Mouse (Mus musculus) heart, embryonic 11.5 days (tissue): ENCODE measurements at regions not wholly inside any gene's neighbourhood (a gene's known extent, or its start where the extent isn't known, plus 50 kb on each side); places are given as distances from the start of the nearest gene placed in this dataset.

Experiments used
- ATAC-seq: fragments of 200-750 bp; cut with Nextera tagmentation; replicated peaks from 2 replicates; pipeline ENCODE4 v1.8.0; 2017; ENCODE audit warnings: moderate library complexity; ENCODE audit not compliant: insufficient number of reproducible peaks, low FRiP score, low TSS enrichment
- H3K27ac ChIP-seq: fragments of 300-500 bp; sonication (generic); 2 replicates; pipeline ENCODE4 v1.5.1; 2014; ENCODE audit warnings: mild to moderate bottlenecking, low read depth, low read length
- H3K27me3 ChIP-seq: fragments of 300-500 bp; sonication (generic); 2 replicates; pipeline ENCODE4 v1.6.1; 2014; ENCODE audit warnings: mild to moderate bottlenecking, low read length, mixed read lengths; ENCODE audit not compliant: control insufficient read depth, insufficient read depth
- H3K36me3 ChIP-seq: fragments of 300-500 bp; sonication (generic); 2 replicates; pipeline ENCODE4 v1.6.1; 2014; ENCODE audit warnings: mild to moderate bottlenecking, low read length, moderate library complexity, mixed read lengths; ENCODE audit not compliant: control insufficient read depth, insufficient read depth
- H3K4me1 ChIP-seq: fragments of 300-500 bp; sonication (generic); 2 replicates; pipeline ENCODE4 v1.6.1; 2014; ENCODE audit warnings: low read length; ENCODE audit not compliant: control insufficient read depth, insufficient read depth
- H3K4me2 ChIP-seq: fragments of 300-500 bp; sonication (generic); 2 replicates; pipeline ENCODE4 v1.6.1; 2014; ENCODE audit warnings: mild to moderate bottlenecking, moderate library complexity
- H3K4me3 ChIP-seq: fragments of 300-500 bp; sonication (generic); 2 replicates; pipeline ENCODE4 v1.5.1; 2014; ENCODE audit warnings: low read depth, low read length
- H3K9ac ChIP-seq: fragments of 300-500 bp; sonication (generic); 2 replicates; pipeline ENCODE4 v1.6.1; 2014; ENCODE audit warnings: mild to moderate bottlenecking, low read depth, low read length, moderate library complexity
- H3K9me3 ChIP-seq: fragments of 300-500 bp; sonication (generic); replicated peaks from 2 replicates; pipeline ENCODE4 v1.6.1; 2016; ENCODE audit warnings: low read length; ENCODE audit not compliant: control insufficient read depth
- WGBS: fragments of 180-500 bp; shearing (Covaris S2); extraction: QIAGEN DNeasy Blood & Tissue Kit; methylation state at CpG from one replicate; pipeline ENCODE4 v1.1.7; 2014; ENCODE audit not compliant: insufficient replicate concordance; 5-methylcytosine and 5-hydroxymethylcytosine counted together

GRCm38 (mm10) chr14:105800142-105800925, 96.3 kb downstream of the Spry2 start:
- no peak overlapping the region for H3K27ac ChIP-seq
- H3K4me3 ChIP-seq = no peak overlapping the region
- no peak for ATAC-seq
- H3K9ac ChIP-seq = no peak overlapping the region
- no peaks in the 10 kb centered on the region for H3K36me3 ChIP-seq
- peaks cover 8% of the 10 kb centered on the region for H3K4me1 ChIP-seq
- no peak overlapping the region for H3K4me2 ChIP-seq
- H3K9me3 ChIP-seq = no peaks in the 10 kb centered on the region
- H3K27me3 ChIP-seq = no peaks in the 10 kb centered on the region
- 83% methylated on average over 13 of the region's 13 CpGs for WGBS

- H3K4me3 ChIP-seq = no peak overlapping the region
- WGBS = 48% methylated on average over 3 of the region's 3 CpGs
- no peak overlapping the region for H3K4me2 ChIP-seq
- no peak overlapping the region for H3K9ac ChIP-seq
- no peaks in the 10 kb centered on the region for H3K9me3 ChIP-seq
- H3K36me3 ChIP-seq = no peaks in the 10 kb centered on the region
- no peak for ATAC-seq
- H3K27ac ChIP-seq = no peak overlapping the region
- H3K27me3 ChIP-seq = no peaks in the 10 kb centered on the region
- H3K4me1 ChIP-seq = peaks cover 8% of the 10 kb centered on the region
These were observed 97.2 kb downstream of the Spry2 start for GRCm38 (mm10) chr14:105799401-105799861.

- Histone ChIP-seq H3K9ac (no peak overlapping the region), H3K9me3 (no peaks in the 10 kb centered on the region), H3K27me3 (no peaks in the 10 kb centered on the region), H3K4me3 (no peak overlapping the region), H3K4me1 (no peaks in the 10 kb centered on the region), H3K36me3 (no peaks in the 10 kb centered on the region), H3K27ac (no peak overlapping the region), H3K4me2 (no peak overlapping the region)
- WGBS = 68% methylated on average over 4 of the region's 4 CpGs
- no peak for ATAC-seq
These were observed 103.5 kb downstream of the Spry2 start for GRCm38 (mm10) chr14:105793010-105793702.

GRCm38 (mm10) chr14:105790441-105790840, 106.2 kb downstream of the Spry2 start:
- Histone ChIP-seq H3K4me2 (no peak overlapping the region), H3K36me3 (no peaks in the 10 kb centered on the region), H3K9me3 (no peaks in the 10 kb centered on the region), H3K4me3 (no peak overlapping the region), H3K9ac (no peak overlapping the region), H3K27ac (no peak overlapping the region), H3K4me1 (no peaks in the 10 kb centered on the region), H3K27me3 (no peaks in the 10 kb centered on the region)
- 85% methylated on average over 4 of the region's 4 CpGs for WGBS
- no peak for ATAC-seq

- H3K27me3 ChIP-seq = no peaks in the 10 kb centered on the region
- ATAC-seq = no peak
- no peak overlapping the region for H3K4me2 ChIP-seq
- no peak overlapping the region for H3K4me3 ChIP-seq
- no peaks in the 10 kb centered on the region for H3K4me1 ChIP-seq
- H3K9me3 ChIP-seq = no peaks in the 10 kb centered on the region
- no peak overlapping the region for H3K9ac ChIP-seq
- no peak overlapping the region for H3K27ac ChIP-seq
- 83% methylated on average over 5 of the region's 5 CpGs for WGBS
- no peaks in the 10 kb centered on the region for H3K36me3 ChIP-seq
These were observed 113.2 kb downstream of the Spry2 start for GRCm38 (mm10) chr14:105783428-105783827.

GRCm38 (mm10) chr14:105779760-105780159, 116.9 kb downstream of the Spry2 start:
- no peak for ATAC-seq

GRCm38 (mm10) chr14:105779349-105779748, 117.3 kb downstream of the Spry2 start:
- ATAC-seq = no peak
- Histone ChIP-seq H3K4me1 (no peaks in the 10 kb centered on the region), H3K9me3 (no peaks in the 10 kb centered on the region), H3K9ac (no peak overlapping the region), H3K4me3 (no peak overlapping the region), H3K4me2 (no peak overlapping the region), H3K27ac (no peak overlapping the region), H3K27me3 (no peaks in the 10 kb centered on the region), H3K36me3 (no peaks in the 10 kb centered on the region)
- 64% methylated on average over 4 of the region's 4 CpGs for WGBS

More at GRCm38 (mm10) chr14:105779760-105780159, 116.9 kb downstream of the Spry2 start:
- Histone ChIP-seq H3K9me3 (no peaks in the 10 kb centered on the region), H3K27ac (no peak overlapping the region), H3K27me3 (no peaks in the 10 kb centered on the region), H3K4me2 (no peak overlapping the region), H3K4me1 (no peaks in the 10 kb centered on the region), H3K9ac (no peak overlapping the region), H3K36me3 (no peaks in the 10 kb centered on the region), H3K4me3 (no peak overlapping the region)
- WGBS = 71% methylated on average over 3 of the region's 3 CpGs

GRCm38 (mm10) chr14:105773674-105774073, 122.9 kb downstream of the Spry2 start:
- Histone ChIP-seq H3K27ac (no peak overlapping the region), H3K27me3 (no peaks in the 10 kb centered on the region), H3K9me3 (no peaks in the 10 kb centered on the region), H3K4me3 (no peak overlapping the region), H3K36me3 (no peaks in the 10 kb centered on the region), H3K4me1 (no peaks in the 10 kb centered on the region), H3K4me2 (no peak overlapping the region), H3K9ac (no peak overlapping the region)
- no peak for ATAC-seq
- 89% methylated on average over 12 of the region's 12 CpGs for WGBS
